Mouse (Mus musculus): ENCODE measurements at regions not wholly inside any gene's neighbourhood (a gene's known extent, or its start where the extent isn't known, plus 50 kb on each side); places are given as distances from the start of the nearest gene placed in this dataset.

DNA sequence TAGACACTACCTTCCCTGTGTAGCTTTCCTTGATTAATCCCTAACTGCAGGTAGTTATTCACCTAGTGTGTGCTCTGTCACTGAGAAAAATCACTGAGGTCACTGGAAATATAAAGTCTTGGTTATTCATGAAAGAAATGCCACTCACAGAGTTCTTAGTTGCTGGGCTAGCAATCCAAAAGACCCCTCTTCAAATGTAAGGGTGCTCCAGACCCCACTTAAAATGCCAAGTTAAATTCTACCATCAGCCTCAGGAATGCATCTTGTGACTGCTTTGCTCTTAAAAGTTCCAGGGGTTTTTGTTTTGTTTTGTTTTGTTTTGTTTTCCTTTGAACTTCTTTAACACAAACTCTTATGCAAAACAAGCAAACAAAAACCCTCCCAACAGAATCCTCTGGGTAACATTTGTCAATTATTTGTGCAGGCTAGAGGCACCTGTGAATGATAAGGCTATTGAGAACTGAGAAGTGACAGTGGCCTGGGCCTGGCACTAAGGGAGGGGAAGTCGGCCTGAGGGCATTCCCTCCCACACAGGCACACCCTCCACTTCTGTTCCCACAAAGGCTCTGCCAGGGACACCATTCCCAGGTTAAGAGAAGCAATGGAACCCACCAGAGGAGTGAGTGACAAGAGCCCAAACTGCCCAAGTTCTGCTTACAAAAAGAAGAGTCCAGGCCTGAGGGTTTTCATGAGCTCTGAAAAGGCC is 192.1 kb upstream of the Ell2 start:
- TF ChIP-seq POU5F1 (IDR thresholded peaks at IDR 0.05; ENCODE audit: borderline replicate concordance, low read length) (no peak), CTCF (conservative IDR thresholded peaks at IDR 0.05; ENCODE audit: low read length) (no peak), NANOG (IDR thresholded peaks at IDR 0.05; ENCODE audit: borderline replicate concordance, low read length) (no peak)
- no peaks in the 10 kb centered on the region for H3K36me3 ChIP-seq (ENCODE audit: insufficient read depth, low read length)
- H3K4me1 ChIP-seq (replicated peaks; ENCODE audit: low read depth, low read length) = peaks cover 17% of the 10 kb centered on the region
- H3K4me3 ChIP-seq (replicated peaks; ENCODE audit: low read length) = no peak overlapping the region
- H3K27me3 ChIP-seq (ENCODE audit: insufficient read depth, low read length) = no peaks in the 10 kb centered on the region
- no peaks in the 10 kb centered on the region for H3K9me3 ChIP-seq (ENCODE audit: low read length)

DNA sequence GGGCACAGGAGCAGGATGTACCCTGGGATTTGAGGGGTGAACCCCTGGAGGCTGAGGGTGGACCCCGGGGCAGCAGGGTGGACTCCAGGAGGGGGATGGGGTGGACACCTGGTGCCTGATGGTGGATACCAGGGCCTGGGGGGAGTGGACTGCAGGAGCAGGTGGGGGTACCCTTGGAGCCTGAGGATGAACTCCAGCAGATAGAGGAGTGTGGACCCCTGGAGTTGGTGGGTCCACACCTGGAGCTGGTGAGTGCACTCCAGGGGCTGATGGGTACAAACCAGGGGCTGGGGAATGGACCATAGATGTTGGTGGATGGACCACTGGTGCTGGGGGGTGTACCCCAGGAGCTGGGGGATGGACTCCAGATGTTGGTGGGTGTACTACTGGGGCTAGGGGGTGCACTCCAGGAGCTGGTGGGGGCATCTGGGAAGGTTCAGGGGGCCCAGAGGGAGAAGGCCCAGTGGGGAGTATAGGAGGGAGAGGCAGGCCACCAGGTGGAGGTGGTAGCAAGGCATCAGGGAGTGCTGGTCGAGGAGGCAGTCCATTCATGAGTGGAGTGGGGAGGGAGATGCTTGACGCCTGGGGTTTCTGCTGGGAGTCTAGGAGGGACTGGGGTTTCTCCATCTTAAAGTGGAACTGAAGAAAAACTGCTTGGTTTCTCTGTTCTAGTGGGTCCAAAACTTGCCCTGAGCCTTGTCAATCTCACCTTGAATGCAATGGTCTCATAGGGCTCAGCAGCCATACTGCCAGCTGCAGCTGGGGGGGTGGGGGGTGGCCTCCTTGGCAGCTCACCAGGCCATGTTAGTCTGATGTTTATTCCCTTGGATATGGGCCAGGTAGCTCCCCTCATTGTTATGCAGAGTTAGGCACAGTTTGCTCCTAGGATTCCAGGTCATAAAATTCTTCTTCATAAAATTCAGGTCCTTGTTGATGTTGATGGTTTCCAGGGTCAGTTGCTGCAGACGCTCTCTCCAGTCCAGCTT is 183.0 kb upstream of the Ell2 start:
- Histone ChIP-seq H3K27me3 (ENCODE audit: insufficient read depth, low read length) (no peaks in the 10 kb centered on the region), H3K9me3 (ENCODE audit: low read length) (no peaks in the 10 kb centered on the region), H3K4me1 (replicated peaks; ENCODE audit: low read depth, low read length) (0 out of 2 replicates have a peak, but pooled peaks cover 2% of the 10 kb centered on the region), H3K36me3 (ENCODE audit: insufficient read depth, low read length) (no peaks in the 10 kb centered on the region), H3K4me3 (replicated peaks; ENCODE audit: low read length) (no peak overlapping the region)
- TF ChIP-seq NANOG (IDR thresholded peaks at IDR 0.05; ENCODE audit: borderline replicate concordance, low read length) = no peak
- TF ChIP-seq CTCF (conservative IDR thresholded peaks at IDR 0.05; ENCODE audit: low read length) = no peak
- no peak for TF ChIP-seq POU5F1 (IDR thresholded peaks at IDR 0.05; ENCODE audit: borderline replicate concordance, low read length)

DNA sequence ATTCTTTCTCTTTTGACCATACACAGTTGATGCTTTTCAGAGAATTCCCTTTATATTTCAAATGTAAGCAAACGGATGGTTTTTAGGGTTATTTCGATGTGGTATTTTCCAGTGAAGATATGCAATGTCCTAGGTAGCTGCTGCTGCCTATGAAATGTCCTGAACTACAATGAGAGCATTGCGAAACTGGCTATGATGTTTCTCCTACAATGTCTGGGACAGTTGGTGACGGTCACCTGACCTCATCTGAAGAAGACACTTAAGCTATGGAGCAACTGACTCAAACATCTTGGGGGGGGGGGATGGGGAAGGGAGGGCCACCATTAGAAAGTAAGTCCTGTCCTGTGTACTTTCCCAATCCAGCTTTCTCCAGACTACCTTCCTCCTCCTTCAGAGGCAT is 182.1 kb upstream of the Ell2 start:
- no peak overlapping the region for H3K4me3 ChIP-seq (replicated peaks; ENCODE audit: low read length)
- no peak for TF ChIP-seq POU5F1 (IDR thresholded peaks at IDR 0.05; ENCODE audit: borderline replicate concordance, low read length)
- no peak for TF ChIP-seq NANOG (IDR thresholded peaks at IDR 0.05; ENCODE audit: borderline replicate concordance, low read length)
- TF ChIP-seq CTCF (conservative IDR thresholded peaks at IDR 0.05; ENCODE audit: low read length) = no peak
- no peaks in the 10 kb centered on the region for H3K9me3 ChIP-seq (ENCODE audit: low read length)
- no peaks in the 10 kb centered on the region for H3K36me3 ChIP-seq (ENCODE audit: insufficient read depth, low read length)
- H3K27me3 ChIP-seq (ENCODE audit: insufficient read depth, low read length) = no peaks in the 10 kb centered on the region
- 0 out of 2 replicates have a peak, but pooled peaks cover 2% of the 10 kb centered on the region for H3K4me1 ChIP-seq (replicated peaks; ENCODE audit: low read depth, low read length)

DNA sequence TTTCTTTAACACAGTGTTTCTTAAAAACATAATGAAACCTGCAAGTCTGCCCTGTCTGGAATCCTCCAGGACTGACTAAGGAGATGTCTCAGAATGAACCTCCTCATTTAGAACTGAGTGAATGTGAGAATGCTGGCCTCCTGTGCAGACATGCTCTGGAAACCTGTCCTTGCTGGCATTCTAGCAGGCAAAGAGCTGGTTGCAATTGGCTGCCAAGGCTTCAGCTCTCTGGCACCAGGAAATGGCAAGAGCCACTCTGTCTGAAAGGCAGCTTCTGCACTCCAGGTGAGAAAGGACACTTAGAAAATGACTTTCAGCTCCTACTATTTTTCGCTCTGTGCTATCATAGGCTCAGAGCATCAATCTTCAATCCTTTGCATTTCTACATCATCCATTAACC is 175.0 kb upstream of the Ell2 start:
- no peaks in the 10 kb centered on the region for H3K4me1 ChIP-seq (replicated peaks; ENCODE audit: low read depth, low read length)
- H3K4me3 ChIP-seq (replicated peaks; ENCODE audit: low read length) = no peak overlapping the region
- TF ChIP-seq POU5F1 (IDR thresholded peaks at IDR 0.05; ENCODE audit: borderline replicate concordance, low read length) (no peak), CTCF (conservative IDR thresholded peaks at IDR 0.05; ENCODE audit: low read length) (no peak), NANOG (IDR thresholded peaks at IDR 0.05; ENCODE audit: borderline replicate concordance, low read length) (no peak)
- H3K27me3 ChIP-seq (ENCODE audit: insufficient read depth, low read length) = no peaks in the 10 kb centered on the region
- no peaks in the 10 kb centered on the region for H3K9me3 ChIP-seq (ENCODE audit: low read length)
- H3K36me3 ChIP-seq (ENCODE audit: insufficient read depth, low read length) = no peaks in the 10 kb centered on the region

DNA sequence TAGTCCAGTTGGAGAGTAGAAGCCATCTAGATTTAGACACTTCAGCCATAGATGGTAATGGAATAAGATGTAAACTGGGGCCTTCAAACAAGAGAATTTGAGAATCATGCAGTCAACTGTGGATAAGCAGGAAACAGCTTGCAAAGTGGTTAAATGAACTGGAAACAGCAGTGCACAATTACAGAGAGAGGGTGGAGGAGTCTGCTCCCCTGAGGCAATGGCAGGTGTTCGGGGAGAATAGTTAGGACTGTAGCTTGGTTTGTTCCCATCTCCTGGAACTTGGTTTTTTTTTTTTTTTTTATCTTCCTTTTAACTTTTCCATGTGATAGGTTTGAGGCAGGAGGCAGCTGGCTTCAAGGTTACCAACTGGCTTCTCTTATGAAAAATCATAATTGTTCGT is 165.1 kb upstream of the Ell2 start:
- TF ChIP-seq NANOG (IDR thresholded peaks at IDR 0.05; ENCODE audit: borderline replicate concordance, low read length) = peak; percentile 73; the same call in 1 of the 2 replicates
- no peak for TF ChIP-seq POU5F1 (IDR thresholded peaks at IDR 0.05; ENCODE audit: borderline replicate concordance, low read length)
- Histone ChIP-seq H3K4me1 (replicated peaks; ENCODE audit: low read depth, low read length) (peaks cover 27% of the 10 kb centered on the region), H3K36me3 (ENCODE audit: insufficient read depth, low read length) (no peaks in the 10 kb centered on the region), H3K27me3 (ENCODE audit: insufficient read depth, low read length) (no peaks in the 10 kb centered on the region), H3K4me3 (replicated peaks; ENCODE audit: low read length) (no peak overlapping the region), H3K9me3 (ENCODE audit: low read length) (no peaks in the 10 kb centered on the region)

DNA sequence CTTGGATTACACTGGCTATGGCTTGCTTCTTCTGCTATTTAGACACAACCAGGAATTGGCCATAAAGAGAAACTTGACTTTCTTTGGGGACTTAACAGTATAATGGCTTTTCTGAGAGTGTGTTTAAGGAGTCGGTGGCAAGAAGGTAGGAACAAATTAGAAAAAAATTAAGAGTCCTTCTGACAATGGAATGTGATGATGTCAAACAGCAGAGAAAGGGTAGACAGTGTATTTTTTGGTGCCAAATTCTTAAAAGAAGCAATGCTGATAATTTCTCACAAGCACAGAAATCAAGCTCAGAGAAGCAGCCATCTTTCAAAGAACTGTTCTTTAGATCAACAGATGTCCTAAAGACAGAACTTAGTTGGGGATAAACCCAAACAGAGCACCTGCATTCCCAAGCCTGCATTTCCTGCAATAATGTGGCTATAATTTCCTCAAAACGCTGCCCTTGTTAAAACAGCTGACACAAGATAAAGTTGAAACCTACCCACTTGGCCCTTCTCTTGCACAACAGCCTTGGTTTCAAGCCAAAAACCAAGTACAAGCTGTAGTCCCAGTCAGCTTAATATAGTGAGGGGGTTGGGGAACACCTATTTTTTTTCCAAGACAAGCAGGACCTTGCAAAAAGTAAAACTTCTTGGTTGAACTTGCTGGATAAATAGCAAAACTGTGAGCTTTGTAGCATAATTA is 164.2 kb upstream of the Ell2 start:
- Histone ChIP-seq H3K27me3 (ENCODE audit: insufficient read depth, low read length) (no peaks in the 10 kb centered on the region), H3K4me3 (replicated peaks; ENCODE audit: low read length) (no peak overlapping the region), H3K4me1 (replicated peaks; ENCODE audit: low read depth, low read length) (peaks cover 27% of the 10 kb centered on the region), H3K36me3 (ENCODE audit: insufficient read depth, low read length) (no peaks in the 10 kb centered on the region), H3K9me3 (ENCODE audit: low read length) (no peaks in the 10 kb centered on the region)
- TF ChIP-seq NANOG (IDR thresholded peaks at IDR 0.05; ENCODE audit: borderline replicate concordance, low read length) = no peak
- TF ChIP-seq POU5F1 (IDR thresholded peaks at IDR 0.05; ENCODE audit: borderline replicate concordance, low read length) = no peak
- TF ChIP-seq CTCF (conservative IDR thresholded peaks at IDR 0.05; ENCODE audit: low read length) = no peak

DNA sequence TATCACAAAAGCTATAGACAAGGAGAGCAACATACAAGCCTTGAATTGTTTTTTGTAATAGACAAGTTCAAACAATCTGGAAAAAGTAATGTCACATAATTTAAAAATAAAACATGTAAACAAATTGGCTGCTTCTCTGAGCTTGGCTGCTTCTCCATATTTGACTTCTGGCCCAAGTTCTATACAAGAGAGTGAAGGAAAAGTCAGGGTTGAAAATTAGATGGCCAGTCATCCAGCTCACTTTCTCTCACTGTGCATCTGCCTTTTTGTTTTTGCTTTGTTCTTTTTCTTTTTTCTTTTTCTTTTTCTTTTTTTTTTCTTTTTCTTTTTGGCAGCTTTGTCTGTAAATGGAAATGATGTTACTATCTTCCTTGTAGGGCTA is 163.6 kb upstream of the Ell2 start:
- peaks cover 27% of the 10 kb centered on the region for H3K4me1 ChIP-seq (replicated peaks; ENCODE audit: low read depth, low read length)
- no peak overlapping the region for H3K4me3 ChIP-seq (replicated peaks; ENCODE audit: low read length)
- H3K9me3 ChIP-seq (ENCODE audit: low read length) = no peaks in the 10 kb centered on the region
- no peaks in the 10 kb centered on the region for H3K36me3 ChIP-seq (ENCODE audit: insufficient read depth, low read length)
- no peaks in the 10 kb centered on the region for H3K27me3 ChIP-seq (ENCODE audit: insufficient read depth, low read length)
- TF ChIP-seq POU5F1 (IDR thresholded peaks at IDR 0.05; ENCODE audit: borderline replicate concordance, low read length) (no peak), NANOG (IDR thresholded peaks at IDR 0.05; ENCODE audit: borderline replicate concordance, low read length) (no peak), CTCF (conservative IDR thresholded peaks at IDR 0.05; ENCODE audit: low read length) (no peak)

DNA sequence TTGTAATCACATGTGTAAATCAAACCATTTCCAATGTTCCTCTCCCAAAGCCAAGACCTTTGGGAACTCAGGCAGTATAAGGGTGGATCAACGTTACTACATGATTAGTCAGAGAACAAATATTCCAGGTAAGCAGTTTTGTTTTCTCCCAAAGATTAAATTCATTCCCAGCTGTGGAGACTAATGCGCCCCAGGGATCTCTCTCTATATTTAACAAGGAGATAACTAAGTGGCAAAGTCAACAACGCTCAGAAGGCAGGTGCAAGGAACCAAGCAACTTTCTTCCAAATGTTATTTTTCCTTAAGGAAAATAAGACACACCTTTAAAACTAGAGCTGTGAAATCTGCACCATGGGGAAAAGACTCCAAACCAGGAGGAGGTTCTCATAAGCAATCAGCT is 163.0 kb upstream of the Ell2 start:
- no peak overlapping the region for H3K4me3 ChIP-seq (replicated peaks; ENCODE audit: low read length)
- peaks cover 27% of the 10 kb centered on the region for H3K4me1 ChIP-seq (replicated peaks; ENCODE audit: low read depth, low read length)
- H3K27me3 ChIP-seq (ENCODE audit: insufficient read depth, low read length) = no peaks in the 10 kb centered on the region
- H3K36me3 ChIP-seq (ENCODE audit: insufficient read depth, low read length) = no peaks in the 10 kb centered on the region
- no peaks in the 10 kb centered on the region for H3K9me3 ChIP-seq (ENCODE audit: low read length)
- TF ChIP-seq NANOG (IDR thresholded peaks at IDR 0.05; ENCODE audit: borderline replicate concordance, low read length) = no peak
- TF ChIP-seq POU5F1 (IDR thresholded peaks at IDR 0.05; ENCODE audit: borderline replicate concordance, low read length) = no peak
- TF ChIP-seq CTCF (conservative IDR thresholded peaks at IDR 0.05; ENCODE audit: low read length) = no peak
